In the genomic region with DNA sequence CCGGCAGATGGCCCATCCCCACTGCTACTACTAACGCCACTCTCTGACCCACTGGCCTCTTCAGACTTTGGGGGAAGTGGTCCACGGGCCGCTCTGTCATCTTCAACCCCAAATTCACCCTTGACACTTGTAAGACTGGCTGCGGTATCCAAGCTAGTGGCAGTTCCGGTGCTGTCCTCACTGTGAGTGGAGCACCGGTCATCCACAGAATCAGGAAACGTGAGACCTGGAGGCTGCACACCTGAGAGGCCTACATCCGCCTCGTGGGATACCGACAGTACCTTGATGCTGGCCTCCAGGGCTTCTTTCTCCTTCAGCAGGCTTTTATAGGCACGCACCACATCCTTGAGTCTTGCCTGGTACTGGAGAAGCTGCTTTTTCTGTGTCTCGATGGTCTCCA, we compare ENCODE assay signal across 10 mouse cellular contexts. TPM values are rescaled to one million over a fixed set of nuclear protein-coding genes. Genes with fewer than 3 reads are reported as not detected.
DNase-seq lines count a peak whose midpoint lies in the region; ATAC-seq and TF ChIP-seq lines count a peak whose summit lies in the region.
"Had no signal": no experiment of that assay in that cellular context is flagged by ENCODE, and none has a peak within 500 bp of the region (broad histone marks: within the 10 kb centered on the region; RNA-seq: fewer than 3 reads in every experiment).

No protein-coding gene starts in this region.

- no peaks in the 10 kb centered on the region for H3K9me3 ChIP-seq in heart, embryonic 12.5 days (replicated peaks)
- H3K9me3 ChIP-seq in ES-Bruce4 (replicated peaks; ENCODE audit: control insufficient read depth, insufficient read depth, low read length, poor library complexity, severe bottlenecking) = no peaks in the 10 kb centered on the region
- H3K9me3 ChIP-seq in heart, postnatal 0 days (replicated peaks; ENCODE audit: control insufficient read depth, low read length) = no peaks in the 10 kb centered on the region

- peaks cover 34% of the 10 kb centered on the region for H3K36me3 ChIP-seq in heart, embryonic 12.5 days
- H3K36me3 ChIP-seq in ES-Bruce4 (ENCODE audit: control insufficient read depth, insufficient read depth, low read length, poor library complexity, severe bottlenecking) = peaks cover 6% of the 10 kb centered on the region
- H3K36me3 ChIP-seq in heart, postnatal 0 days (replicated peaks; ENCODE audit: control insufficient read depth, insufficient read depth, low read length) = peaks cover 35% of the 10 kb centered on the region

- H3K27me3 ChIP-seq in heart, embryonic 12.5 days (replicated peaks) = no peaks in the 10 kb centered on the region
- no peaks in the 10 kb centered on the region for H3K27me3 ChIP-seq in ES-Bruce4 (ENCODE audit: control insufficient read depth, insufficient read depth, low read length, poor library complexity, severe bottlenecking)
- no peaks in the 10 kb centered on the region for H3K27me3 ChIP-seq in heart, postnatal 0 days (ENCODE audit: control insufficient read depth, insufficient read depth, low read length)
- H3K27me3 ChIP-seq: Patski had no signal

- peak overlapping the region; percentile 97 for H3K4me2 ChIP-seq in heart, embryonic 12.5 days
- peak overlapping the region; percentile 82 for H3K4me2 ChIP-seq in heart, postnatal 0 days (ENCODE audit: low read depth, low read length)

- no peak for TF ChIP-seq EP300 in ES-Bruce4 (IDR thresholded peaks at IDR 0.05; ENCODE audit: insufficient read depth, low read depth, low read length)
- no peak for TF ChIP-seq EP300 in heart, postnatal 0 days (IDR thresholded peaks at IDR 0.05; ENCODE audit: low read depth)

- DNase-seq in heart, postnatal 10 days = no peak
- no peak for DNase-seq in heart, postnatal 0 days (ENCODE audit: low spot score)
- no peak for DNase-seq in thymus, postnatal 25 days
- no peak for DNase-seq in gastrocnemius, adult 18-20 months (ENCODE audit: low spot score)

- TF ChIP-seq POLR2A in ES-Bruce4 (IDR thresholded peaks at IDR 0.05; ENCODE audit: insufficient read depth, low read length) = no peak

- intact Hi-C loops in heart, postnatal 10 days (cut with DNase I) = loop anchor here (5.0 to 10.0 kb wide), 3 partner anchors 56 to 604 kb away; a partner anchor contains a TSS

- H3K4me1 ChIP-seq in heart, embryonic 12.5 days (replicated peaks) = peaks cover 39% of the 10 kb centered on the region
- H3K4me1 ChIP-seq in ES-Bruce4 (ENCODE audit: control insufficient read depth, insufficient read depth, low read length) = no peaks in the 10 kb centered on the region
- H3K4me1 ChIP-seq in heart, postnatal 0 days (ENCODE audit: control insufficient read depth, insufficient read depth) = peaks cover 40% of the 10 kb centered on the region

- TF ChIP-seq CTCF in ES-Bruce4 (IDR thresholded peaks at IDR 0.05; ENCODE audit: low read depth, low read length) = no peak
- TF ChIP-seq CTCF in heart, postnatal 0 days (IDR thresholded peaks at IDR 0.05; ENCODE audit: low read depth) = no peak

- H3K4me3 ChIP-seq in heart, embryonic 12.5 days = peak overlapping the region; percentile 85
- peak overlapping the region; percentile 76 for H3K4me3 ChIP-seq in ES-Bruce4 (ENCODE audit: low read depth, low read length)
- peak overlapping the region; percentile 72 for H3K4me3 ChIP-seq in heart, postnatal 0 days (ENCODE audit: low read depth, low read length)

- no peak for ATAC-seq in heart, embryonic 12.5 days (ENCODE audit: insufficient number of reproducible peaks, low FRiP score)
- no peak for ATAC-seq in heart, postnatal 0 days (ENCODE audit: insufficient read depth, low read depth)
- ATAC-seq in megakaryocyte, adult 5-6 weeks (ENCODE audit: poor library complexity, severe bottlenecking) = 0 out of 2 replicates have a peak, but pooled peaks have one; percentile 2
- no peak for ATAC-seq in activated CD4-positive, CD25-positive, alpha-beta regulatory T cell, adult 4 months

- H3K27ac ChIP-seq in heart, embryonic 12.5 days (ENCODE audit: poor library complexity, severe bottlenecking) = peak overlapping the region; percentile 53; the same call in 1 of the 2 replicates
- H3K27ac ChIP-seq in ES-Bruce4 (ENCODE audit: insufficient read depth, low read length) = no peak overlapping the region
- H3K27ac ChIP-seq in heart, postnatal 0 days (ENCODE audit: low read depth) = peak overlapping the region; percentile 57

- peak overlapping the region; percentile 84 for H3K9ac ChIP-seq in heart, embryonic 12.5 days
- peak overlapping the region; percentile 38 for H3K9ac ChIP-seq in ES-Bruce4 (ENCODE audit: low read depth, poor library complexity, severe bottlenecking)
- H3K9ac ChIP-seq in heart, postnatal 0 days (replicated peaks; ENCODE audit: low read depth, low read length) = peak overlapping the region; percentile 63

- 19% methylated on average over 13 of the region's 13 CpGs for WGBS in heart, embryonic 12.5 days
- WGBS in heart, postnatal 0 days = 17% methylated on average over 13 of the region's 13 CpGs

RNA-seq across cellular contexts. Expression of a gene that starts 2.5 kb away (rescaled TPM):
- 239 TPM in 2 replicates for polyA plus RNA-seq in heart, embryonic 12.5 days (2016; fragmentation: Nextera tagmentation; extraction: Ambion mirVana)
- total RNA-seq in heart, postnatal 10 days (2021) = 100 to 1,000 TPM; 205 TPM
- polyA plus RNA-seq in ES-Bruce4 (2011; ENCODE audit: insufficient read depth, insufficient read length, low read depth, missing spikeins) = 128 and 130 TPM in 2 replicates
- 219 and 253 TPM in 2 replicates for total RNA-seq in heart, postnatal 0 days (2014; rRNA removed; ENCODE audit: low replicate concordance)
- 235 and 240 TPM in 2 replicates for polyA plus RNA-seq in heart, postnatal 0 days (2015; fragmentation: Nextera tagmentation; extraction: Ambion mirVana)
- total RNA-seq in megakaryocyte, adult 5-6 weeks (2015) = 68.1 and 109 TPM in 2 replicates
- 48.1 and 70.7 TPM in 2 replicates for total RNA-seq in megakaryocyte, adult 5-6 weeks (2017)
- total RNA-seq in gastrocnemius, adult 18-20 months (2021) = 10 to 100 TPM; 68.5 to 70.8 TPM
- 10 to 100 TPM; 57.7 to 57.8 TPM for polyA plus RNA-seq in activated CD4-positive, CD25-positive, alpha-beta regulatory T cell, adult 4 months (2017; shearing (Covaris generic))

RNA-seq across cellular contexts. Expression of a gene that starts 6.7 kb away (rescaled TPM):
- polyA plus RNA-seq in heart, embryonic 12.5 days (2016; fragmentation: Nextera tagmentation; extraction: Ambion mirVana) = not detected in 2 replicates
- not detected for total RNA-seq in heart, postnatal 10 days (2021)
- polyA plus RNA-seq in ES-Bruce4 (2011; ENCODE audit: insufficient read depth, insufficient read length, low read depth, missing spikeins) = not detected in 2 replicates
- total RNA-seq in heart, postnatal 0 days (2014; rRNA removed; ENCODE audit: low replicate concordance) = not detected in 2 replicates
- not detected in 2 replicates for polyA plus RNA-seq in heart, postnatal 0 days (2015; fragmentation: Nextera tagmentation; extraction: Ambion mirVana)
- not detected in 2 replicates for total RNA-seq in megakaryocyte, adult 5-6 weeks (2015)
- total RNA-seq in megakaryocyte, adult 5-6 weeks (2017) = not detected in 2 replicates
- not detected for total RNA-seq in gastrocnemius, adult 18-20 months (2021)
- not detected for polyA plus RNA-seq in activated CD4-positive, CD25-positive, alpha-beta regulatory T cell, adult 4 months (2017; shearing (Covaris generic))
- total RNA-seq: granulocyte monocyte progenitor cell, adult 5-6 weeks had no signal
- polyA plus RNA-seq: Patski had no signal

RNA-seq across cellular contexts. Expression of a gene that starts 7.3 kb away (rescaled TPM):
- 8.5 and 10.1 TPM in 2 replicates for polyA plus RNA-seq in heart, embryonic 12.5 days (2016; fragmentation: Nextera tagmentation; extraction: Ambion mirVana)
- total RNA-seq in heart, postnatal 10 days (2021) = 10 to 100 TPM; 10.8 to 11.6 TPM
- polyA plus RNA-seq in ES-Bruce4 (2011; ENCODE audit: insufficient read depth, insufficient read length, low read depth, missing spikeins) = 9.2 and 10.2 TPM in 2 replicates
- total RNA-seq in heart, postnatal 0 days (2014; rRNA removed; ENCODE audit: low replicate concordance) = 5.9 and 6.4 TPM in 2 replicates
- polyA plus RNA-seq in heart, postnatal 0 days (2015; fragmentation: Nextera tagmentation; extraction: Ambion mirVana) = 4.2 and 4.3 TPM in 2 replicates
- total RNA-seq in megakaryocyte, adult 5-6 weeks (2015) = 4.2 and 4.8 TPM in 2 replicates
- 14.2 and 19.7 TPM in 2 replicates for total RNA-seq in megakaryocyte, adult 5-6 weeks (2017)
- total RNA-seq in gastrocnemius, adult 18-20 months (2021) = 1 to 10 TPM; 6.6 to 7.6 TPM
- 1 to 10 TPM; 5.9 to 8.0 TPM for polyA plus RNA-seq in activated CD4-positive, CD25-positive, alpha-beta regulatory T cell, adult 4 months (2017; shearing (Covaris generic))

RNA-seq across cellular contexts. Expression of a gene that starts 23.1 kb away (rescaled TPM):
- polyA plus RNA-seq in heart, embryonic 12.5 days (2016; fragmentation: Nextera tagmentation; extraction: Ambion mirVana) = 16.8 and 17.1 TPM in 2 replicates
- total RNA-seq in heart, postnatal 10 days (2021) = 10 to 100 TPM; 12.2 TPM
- polyA plus RNA-seq in ES-Bruce4 (2011; ENCODE audit: insufficient read depth, insufficient read length, low read depth, missing spikeins) = 17.4 and 19.7 TPM in 2 replicates
- 18.6 and 19.5 TPM in 2 replicates for total RNA-seq in heart, postnatal 0 days (2014; rRNA removed; ENCODE audit: low replicate concordance)
- polyA plus RNA-seq in heart, postnatal 0 days (2015; fragmentation: Nextera tagmentation; extraction: Ambion mirVana) = 11.0 and 12.7 TPM in 2 replicates
- 29.3 and 40.3 TPM in 2 replicates for total RNA-seq in megakaryocyte, adult 5-6 weeks (2015)
- 36.1 and 48.9 TPM in 2 replicates for total RNA-seq in megakaryocyte, adult 5-6 weeks (2017)
- total RNA-seq in gastrocnemius, adult 18-20 months (2021) = 1 to 10 TPM; 6.3 to 6.6 TPM
- polyA plus RNA-seq in activated CD4-positive, CD25-positive, alpha-beta regulatory T cell, adult 4 months (2017; shearing (Covaris generic)) = 10 to 100 TPM; 25.2 to 29.9 TPM

RNA-seq across cellular contexts. Expression of a gene that starts 28.3 kb away (rescaled TPM):
- polyA plus RNA-seq in heart, embryonic 12.5 days (2016; fragmentation: Nextera tagmentation; extraction: Ambion mirVana) = not detected in 2 replicates
- not detected for total RNA-seq in heart, postnatal 10 days (2021)
- not detected in 2 replicates for polyA plus RNA-seq in ES-Bruce4 (2011; ENCODE audit: insufficient read depth, insufficient read length, low read depth, missing spikeins)
- not detected in 2 replicates for total RNA-seq in heart, postnatal 0 days (2014; rRNA removed; ENCODE audit: low replicate concordance)
- polyA plus RNA-seq in heart, postnatal 0 days (2015; fragmentation: Nextera tagmentation; extraction: Ambion mirVana) = not detected in 2 replicates
- not detected in 2 replicates for total RNA-seq in megakaryocyte, adult 5-6 weeks (2015)
- total RNA-seq in megakaryocyte, adult 5-6 weeks (2017) = not detected in 2 replicates
- total RNA-seq in gastrocnemius, adult 18-20 months (2021) = not detected
- not detected for polyA plus RNA-seq in activated CD4-positive, CD25-positive, alpha-beta regulatory T cell, adult 4 months (2017; shearing (Covaris generic))
- total RNA-seq: granulocyte monocyte progenitor cell, adult 5-6 weeks had no signal
- polyA plus RNA-seq: Patski had no signal
